Mouse (Mus musculus) E14TG2a.4 (cell line): ENCODE results near the gene Atad3a.
"Not testable (repeated sequence)": the region's sequence is repeated elsewhere in the genome, so short reads cannot be mapped to it uniquely, and the experiment has no call there.

Experiments used
- H3K27me3 ChIP-seq: 2 replicates; pipeline ENCODE4 v1.6.1; 2014; ENCODE audit warnings: low read length, control low read depth; ENCODE audit not compliant: insufficient read depth
- H3K36me3 ChIP-seq: 2 replicates; pipeline ENCODE4 v1.6.1; 2014; ENCODE audit warnings: low read length, control low read depth; ENCODE audit not compliant: insufficient read depth
- H3K4me1 ChIP-seq: replicated peaks from 2 replicates; pipeline ENCODE4 v1.6.1; 2014; ENCODE audit warnings: low read depth, low read length, control low read depth
- H3K4me3 ChIP-seq: replicated peaks from 2 replicates; pipeline ENCODE4 v1.5.1; 2014; ENCODE audit warnings: mild to moderate bottlenecking, low read length
- H3K9me3 ChIP-seq: 2 replicates; pipeline ENCODE4 v1.6.1; 2014; ENCODE audit warnings: low read length, control low read depth
- CTCF ChIP-seq: conservative IDR thresholded peaks from 2 replicates; pipeline ENCODE4 v1.5.1; 2014; ENCODE audit warnings: low read length
- NANOG ChIP-seq: IDR thresholded peaks from 2 replicates; pipeline ENCODE4 v1.6.1; 2014; ENCODE audit warnings: borderline replicate concordance, low read length, mixed read lengths
- POU5F1 ChIP-seq: IDR thresholded peaks from 2 replicates; pipeline ENCODE4 v1.6.1; 2014; ENCODE audit warnings: low read length, borderline replicate concordance

The Atad3a gene

GRCm38 (mm10) chr4:155790021-155790489, 29.2 kb upstream of the Atad3a start, which contains the start of gene Ankrd65:
Gene Ankrd65, plus strand, starts transcription at chr4:155790439.
- no peak for TF ChIP-seq POU5F1
- TF ChIP-seq CTCF, result no peak
- no peak for TF ChIP-seq NANOG
- Histone ChIP-seq H3K4me1 (peaks cover 28% of the 10 kb centered on the region), H3K4me3 (peak within 1 kb of the TSS; percentile 77), H3K27me3 (peaks cover 39% of the 10 kb centered on the region), H3K9me3 (no peaks in the 10 kb centered on the region), H3K36me3 (no peaks in the 10 kb centered on the region)

- not testable (repeated sequence) for H3K9me3 ChIP-seq
Measured at GRCm38 (mm10) chr4:155788833-155789232, 27.9 kb upstream of the Atad3a start.

GRCm38 (mm10) chr4:155788300-155788699, 27.4 kb upstream of the Atad3a start:
- H3K27me3 ChIP-seq, result peaks cover 43% of the 10 kb centered on the region
- H3K4me1 ChIP-seq, result peaks cover 39% of the 10 kb centered on the region
- TF ChIP-seq POU5F1, result no peak
- TF ChIP-seq CTCF, result no peak
- TF ChIP-seq NANOG, result no peak
- no peaks in the 10 kb centered on the region for H3K36me3 ChIP-seq
- no peak overlapping the region for H3K4me3 ChIP-seq
- no peaks in the 10 kb centered on the region for H3K9me3 ChIP-seq

More at GRCm38 (mm10) chr4:155788833-155789232, 27.9 kb upstream of the Atad3a start:
- peaks cover 40% of the 10 kb centered on the region for H3K27me3 ChIP-seq
- H3K4me1 ChIP-seq, result peaks cover 33% of the 10 kb centered on the region
- H3K36me3 ChIP-seq, H3K4me3 ChIP-seq: not testable (repeated sequence)

- Histone ChIP-seq H3K36me3 (no peaks in the 10 kb centered on the region), H3K27me3 (peaks cover 22% of the 10 kb centered on the region), H3K4me3 (peak within 1 kb of the TSS; percentile 83), H3K4me1 (peaks cover 28% of the 10 kb centered on the region), H3K9me3 (no peaks in the 10 kb centered on the region)
- TF ChIP-seq CTCF, result peak; percentile 57
- TF ChIP-seq POU5F1, result no peak
- no peak for TF ChIP-seq NANOG
Measured at GRCm38 (mm10) chr4:155785819-155786218, 24.9 kb upstream of the Atad3a start, which contains the start of gene Tmem88b. Gene Tmem88b, minus strand, starts transcription at chr4:155785874.

GRCm38 (mm10) chr4:155785246-155785645, 24.4 kb upstream of the Atad3a start:
- H3K27me3 ChIP-seq, result peaks cover 17% of the 10 kb centered on the region
- no peak overlapping the region for H3K4me3 ChIP-seq
- no peak for TF ChIP-seq CTCF
- TF ChIP-seq NANOG, result no peak
- TF ChIP-seq POU5F1, result no peak
- no peaks in the 10 kb centered on the region for H3K36me3 ChIP-seq
- H3K4me1 ChIP-seq, result peaks cover 25% of the 10 kb centered on the region
- no peaks in the 10 kb centered on the region for H3K9me3 ChIP-seq

GRCm38 (mm10) chr4:155784081-155784701, 23.3 kb upstream of the Atad3a start:
- Histone ChIP-seq H3K9me3 (no peaks in the 10 kb centered on the region), H3K4me1 (peaks cover 25% of the 10 kb centered on the region), H3K27me3 (peaks cover 16% of the 10 kb centered on the region), H3K36me3 (no peaks in the 10 kb centered on the region), H3K4me3 (peak overlapping the region; percentile 83)
- TF ChIP-seq CTCF (peak; percentile 31; the same call in 1 of the 2 replicates), POU5F1 (no peak)

- no peak for TF ChIP-seq POU5F1
- no peak for TF ChIP-seq CTCF
- no peak for TF ChIP-seq NANOG
- peak overlapping the region; percentile 83 for H3K4me3 ChIP-seq
- H3K36me3 ChIP-seq, result no peaks in the 10 kb centered on the region
- peaks cover 20% of the 10 kb centered on the region for H3K27me3 ChIP-seq
- H3K4me1 ChIP-seq, result peaks cover 29% of the 10 kb centered on the region
- no peaks in the 10 kb centered on the region for H3K9me3 ChIP-seq
Measured at GRCm38 (mm10) chr4:155783486-155784080, 22.7 kb upstream of the Atad3a start.

- no peak for TF ChIP-seq NANOG
- TF ChIP-seq POU5F1, result no peak
- no peak for TF ChIP-seq CTCF
- H3K9me3 ChIP-seq, result no peaks in the 10 kb centered on the region
- no peak overlapping the region for H3K4me3 ChIP-seq
- peaks cover 27% of the 10 kb centered on the region for H3K27me3 ChIP-seq
- no peaks in the 10 kb centered on the region for H3K36me3 ChIP-seq
- peaks cover 47% of the 10 kb centered on the region for H3K4me1 ChIP-seq
Measured at GRCm38 (mm10) chr4:155780895-155781294, 20.0 kb upstream of the Atad3a start.
